26 mouse cellular contexts compared by ENCODE assay signal in genomic region chr4:140869945-140870344, GRCm38 (mm10). TPM values are rescaled to one million over a fixed set of nuclear protein-coding genes. Genes with fewer than 3 reads are reported as not detected.
DNase-seq lines count a peak whose midpoint lies in the region; ATAC-seq lines count a peak whose summit lies in the region.
"Had no signal": no experiment of that assay in that cellular context is flagged by ENCODE, and none has a peak within 500 bp of the region (broad histone marks: within the 10 kb centered on the region; RNA-seq: fewer than 3 reads in every experiment).

No protein-coding gene starts in this region.

- no peaks in the 10 kb centered on the region for H3K36me3 ChIP-seq in midbrain, embryonic 11.5 days (ENCODE audit: control insufficient read depth, insufficient read depth, low read length)
- H3K36me3 ChIP-seq in midbrain, embryonic 10.5 days, result no peaks in the 10 kb centered on the region
- H3K36me3 ChIP-seq: embryonic facial prominence, embryonic 10.5 days; embryonic facial prominence, embryonic 12.5 days; forebrain, embryonic 15.5 days; G1E had no signal

- H3K9me3 ChIP-seq in midbrain, embryonic 11.5 days (ENCODE audit: control insufficient read depth, low read length), result 0 out of 2 replicates have a peak, but pooled peaks cover 3% of the 10 kb centered on the region
- H3K9me3 ChIP-seq in midbrain, embryonic 10.5 days (replicated peaks), result peaks cover 15% of the 10 kb centered on the region
- H3K9me3 ChIP-seq: forebrain, embryonic 15.5 days; G1E had no signal

- DNase-seq in adrenal gland, postnatal 14 days, result peak; percentile 1
- no peak for DNase-seq in adrenal gland, postnatal 25 days
- peak; percentile 79 for DNase-seq in midbrain, embryonic 11.5 days (ENCODE audit: low spot score, missing footprints)
- DNase-seq in midbrain, embryonic 10.5 days (ENCODE audit: low spot score), result no peak
- DNase-seq in urinary bladder, postnatal 10 days (ENCODE audit: low spot score), result peak; percentile 0
- no peak for DNase-seq in urinary bladder, postnatal 25 days (ENCODE audit: low spot score)
- DNase-seq: adrenal gland, adult 8-10 months; adrenal gland, postnatal 36 days; B cell, adult 2 months; cerebellum, adult 11-12 months; cerebellum, adult 2 months; cerebellum, adult 9-10 months; cerebellum, postnatal 10 days; cerebellum, postnatal 25 days; forebrain, postnatal 0 days had no signal

- H3K27ac ChIP-seq in midbrain, embryonic 11.5 days (ENCODE audit: low read depth, low read length), result no peak overlapping the region
- H3K27ac ChIP-seq in midbrain, embryonic 10.5 days (replicated peaks), result no peak overlapping the region
- H3K27ac ChIP-seq: embryonic facial prominence, embryonic 12.5 days; forebrain, embryonic 13.5 days; forebrain, embryonic 15.5 days had no signal

- no peak overlapping the region for H3K4me3 ChIP-seq in midbrain, embryonic 11.5 days (ENCODE audit: low read depth, low read length)
- no peak overlapping the region for H3K4me3 ChIP-seq in midbrain, embryonic 10.5 days
- H3K4me3 ChIP-seq: embryonic facial prominence, embryonic 10.5 days; embryonic facial prominence, embryonic 12.5 days; forebrain, embryonic 13.5 days; forebrain, embryonic 15.5 days had no signal

- H3K9ac ChIP-seq in midbrain, embryonic 11.5 days (ENCODE audit: low read length), result no peak overlapping the region
- H3K9ac ChIP-seq: embryonic facial prominence, embryonic 12.5 days; forebrain, embryonic 13.5 days; forebrain, embryonic 15.5 days; forebrain, postnatal 0 days had no signal

- H3K27me3 ChIP-seq in midbrain, embryonic 11.5 days (ENCODE audit: control insufficient read depth, insufficient read depth, low read length), result no peaks in the 10 kb centered on the region
- peaks cover 12% of the 10 kb centered on the region for H3K27me3 ChIP-seq in midbrain, embryonic 10.5 days (ENCODE audit: low read depth, poor library complexity, severe bottlenecking)
- H3K27me3 ChIP-seq: embryonic facial prominence, embryonic 12.5 days; forebrain, embryonic 15.5 days; Patski had no signal

- peaks cover 9% of the 10 kb centered on the region for H3K4me1 ChIP-seq in midbrain, embryonic 11.5 days (ENCODE audit: control insufficient read depth, insufficient read depth, low read length)
- H3K4me1 ChIP-seq in midbrain, embryonic 10.5 days, result peaks cover 16% of the 10 kb centered on the region

- H3K4me2 ChIP-seq in midbrain, embryonic 11.5 days, result no peak overlapping the region
- H3K4me2 ChIP-seq: embryonic facial prominence, embryonic 12.5 days; forebrain, embryonic 13.5 days; forebrain, embryonic 15.5 days had no signal

- no peak for ATAC-seq in midbrain, embryonic 11.5 days (ENCODE audit: low FRiP score)
- ATAC-seq: activated CD4-positive, CD25-positive, alpha-beta regulatory T cell, adult 4 months; CD4-positive, CD25-positive, alpha-beta regulatory T cell, adult 4 months; forebrain, embryonic 13.5 days; forebrain, embryonic 15.5 days; forebrain, postnatal 0 days; Patski had no signal

- 89% methylated on average over 8 of the region's 8 CpGs for WGBS in midbrain, embryonic 11.5 days
- WGBS in midbrain, embryonic 10.5 days, result 92% methylated on average over 8 of the region's 8 CpGs

RNA-seq across cellular contexts. Expression of gene Padi1, which starts 24.4 kb away (rescaled TPM):
- not detected in 2 replicates for total RNA-seq in adrenal gland, postnatal 14 days (2021)
- total RNA-seq in adrenal gland, postnatal 25 days (2021), result not detected in 2 replicates
- polyA plus RNA-seq in midbrain, embryonic 11.5 days (2014; fragmentation: Nextera tagmentation; extraction: Ambion mirVana), result 0.04 and 0.07 TPM in 2 replicates
- polyA plus RNA-seq in midbrain, embryonic 10.5 days (2016; fragmentation: Nextera tagmentation; extraction: Ambion mirVana), result 0.04 and 0.06 TPM in 2 replicates
- total RNA-seq: adrenal gland, adult 18-20 months; adrenal gland, adult 8-10 months; adrenal gland, postnatal 36 days had no signal
- polyA plus RNA-seq: forebrain, embryonic 11.5 days; forebrain, embryonic 13.5 days; forebrain, embryonic 15.5 days had no signal

RNA-seq across cellular contexts. Expression of gene Padi2, which starts 36.2 kb away (rescaled TPM):
- total RNA-seq in adrenal gland, postnatal 14 days (2021), result 1.3 and 1.9 TPM in 2 replicates
- total RNA-seq in adrenal gland, postnatal 25 days (2021), result 5.4 and 8.3 TPM in 2 replicates
- 0.47 and 0.49 TPM in 2 replicates for polyA plus RNA-seq in midbrain, embryonic 11.5 days (2014; fragmentation: Nextera tagmentation; extraction: Ambion mirVana)
- polyA plus RNA-seq in midbrain, embryonic 10.5 days (2016; fragmentation: Nextera tagmentation; extraction: Ambion mirVana), result 0.15 and 1.4 TPM in 2 replicates

RNA-seq across cellular contexts. Expression of gene Padi3, which starts 59.5 kb away (rescaled TPM):
- not detected in 2 replicates for total RNA-seq in adrenal gland, postnatal 14 days (2021)
- total RNA-seq in adrenal gland, postnatal 25 days (2021), result not detected in 2 replicates
- 0.06 TPM in 1 of 2 replicates, not detected in the other for polyA plus RNA-seq in midbrain, embryonic 11.5 days (2014; fragmentation: Nextera tagmentation; extraction: Ambion mirVana)
- polyA plus RNA-seq in midbrain, embryonic 10.5 days (2016; fragmentation: Nextera tagmentation; extraction: Ambion mirVana), result 0.10 and 0.15 TPM in 2 replicates
- total RNA-seq: adrenal gland, adult 18-20 months; adrenal gland, adult 8-10 months; adrenal gland, postnatal 36 days; forebrain, postnatal 0 days had no signal
- polyA plus RNA-seq: cerebellum, adult 2 months; cortical plate, adult 2 months; forebrain, embryonic 11.5 days; forebrain, embryonic 13.5 days; forebrain, embryonic 15.5 days; Patski had no signal

Comparison
In these comparisons a context has a peak if more than half of its experiments do, and no peak if none do; other contexts are left out.
1. DNase-seq: peak in adrenal gland, postnatal 14 days (single experiment), midbrain, embryonic 11.5 days (single experiment) and urinary bladder, postnatal 10 days (single experiment); none in adrenal gland, postnatal 25 days (single experiment), midbrain, embryonic 10.5 days (single experiment) and urinary bladder, postnatal 25 days (single experiment).